Mouse (Mus musculus) skeletal muscle tissue, adult 2 months (tissue): ENCODE measurements around the gene Gpbar1.
A peak's percentile ranks its signal among the peaks of the same experiment; 100 is the strongest.

Experiments
- DNase-seq: peaks from one replicate; pipeline ENCODE4 v3.0.0-alpha.2; 2012; ENCODE audit warnings: low read depth, low spot score

Gene Gpbar1

GRCm38 (mm10) chr1:74278538-74278937, at the start of gene Gpbar1:
Gene Gpbar1, plus strand, starts transcription at chr1:74278550.
- no peak for DNase-seq

GRCm38 (mm10) chr1:74229942-74230341, 48.4 kb upstream of the Gpbar1 start:
- DNase-seq = no peak

- DNase-seq = no peak
These were observed 47.4 kb upstream of the Gpbar1 start for GRCm38 (mm10) chr1:74230992-74231391.

- DNase-seq = peak; percentile 96
These were observed 42.3 kb upstream of the Gpbar1 start, which contains the start of gene Arpc2 for GRCm38 (mm10) chr1:74235938-74236589. Gene Arpc2, plus strand, starts transcription at chr1:74236084.

- peak; percentile 25 for DNase-seq
These were observed 41.6 kb upstream of the Gpbar1 start for GRCm38 (mm10) chr1:74236590-74237317.

GRCm38 (mm10) chr1:74237671-74238070, 40.7 kb upstream of the Gpbar1 start:
- no peak for DNase-seq

GRCm38 (mm10) chr1:74238136-74238535, 40.2 kb upstream of the Gpbar1 start:
- DNase-seq = no peak

- no peak for DNase-seq
These were observed 39.2 kb upstream of the Gpbar1 start for GRCm38 (mm10) chr1:74239162-74239561.

GRCm38 (mm10) chr1:74239618-74240017, 38.7 kb upstream of the Gpbar1 start:
- no peak for DNase-seq

GRCm38 (mm10) chr1:74240311-74240710, 38.0 kb upstream of the Gpbar1 start:
- DNase-seq = no peak

- DNase-seq = no peak
These were observed 37.5 kb upstream of the Gpbar1 start for GRCm38 (mm10) chr1:74240832-74241231.

- no peak for DNase-seq
These were observed 32.8 kb upstream of the Gpbar1 start for GRCm38 (mm10) chr1:74245525-74245924.

GRCm38 (mm10) chr1:74248799-74249198, 29.6 kb upstream of the Gpbar1 start:
- peak; percentile 51 for DNase-seq

GRCm38 (mm10) chr1:74249331-74249980, 28.9 kb upstream of the Gpbar1 start:
- DNase-seq = no peak

- no peak for DNase-seq
These were observed 28.3 kb upstream of the Gpbar1 start for GRCm38 (mm10) chr1:74250096-74250495.

GRCm38 (mm10) chr1:74255704-74256345, 22.5 kb upstream of the Gpbar1 start:
- no peak for DNase-seq

GRCm38 (mm10) chr1:74256782-74257181, 21.6 kb upstream of the Gpbar1 start:
- DNase-seq = no peak

GRCm38 (mm10) chr1:74262510-74262909, 15.8 kb upstream of the Gpbar1 start:
- no peak for DNase-seq

GRCm38 (mm10) chr1:74268750-74269149, 9.6 kb upstream of the Gpbar1 start:
- DNase-seq = no peak

- DNase-seq = no peak
These were observed 6.7 kb upstream of the Gpbar1 start for GRCm38 (mm10) chr1:74271659-74272058.

- DNase-seq = no peak
These were observed 3.3 kb upstream of the Gpbar1 start for GRCm38 (mm10) chr1:74275015-74275414.

GRCm38 (mm10) chr1:74277041-74277440, 1.3 kb upstream of the Gpbar1 start:
- DNase-seq = no peak
